Mouse (Mus musculus) kidney, adult 18-20 months (tissue): ENCODE results near the gene Pagr1b.

Source experiments
- DNase-seq: peaks from one replicate; pipeline ENCODE4 v3.0.0; 2021

Gene Pagr1b

DNA sequence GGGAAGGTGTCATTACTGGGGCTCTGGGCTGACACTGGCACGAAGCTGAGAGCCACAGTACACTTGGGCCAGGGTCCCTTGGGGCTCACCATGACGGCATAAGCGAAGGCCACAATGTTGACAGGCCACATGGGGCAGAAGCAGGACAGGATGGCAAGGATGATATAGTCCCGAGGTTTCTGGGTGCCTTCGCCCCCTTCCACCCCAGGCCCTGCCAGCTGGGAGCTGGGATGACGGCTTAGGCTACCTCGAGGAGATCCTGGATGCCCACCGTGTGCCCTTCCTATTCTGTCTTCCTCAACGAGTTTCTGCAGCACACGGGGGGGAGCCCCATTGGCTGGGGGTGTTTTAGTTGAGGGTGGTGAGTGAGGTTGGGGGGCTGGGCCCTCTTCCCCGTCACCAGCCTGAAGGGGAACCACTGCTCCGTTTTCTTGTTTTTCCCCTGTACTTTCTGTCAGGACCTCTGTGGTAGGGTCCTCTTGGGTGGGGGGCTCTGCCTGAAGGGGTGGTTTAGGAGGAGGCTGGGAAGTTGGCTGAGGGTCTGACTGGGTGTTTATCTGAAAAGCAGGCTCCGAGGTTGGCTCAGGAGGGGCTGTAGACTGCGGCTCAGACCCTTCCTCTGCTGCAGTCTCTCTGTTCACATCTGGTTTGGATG is 3.1 kb upstream of the Pagr1b start:
- no peak for DNase-seq

GRCm38 (mm10) chr7:127018416-127019305 is 2.4 kb upstream of the Pagr1b start:
- DNase-seq = no peak

GRCm38 (mm10) chr7:127017950-127018345 is 1.7 kb upstream of the Pagr1b start:
- DNase-seq = no peak

DNA sequence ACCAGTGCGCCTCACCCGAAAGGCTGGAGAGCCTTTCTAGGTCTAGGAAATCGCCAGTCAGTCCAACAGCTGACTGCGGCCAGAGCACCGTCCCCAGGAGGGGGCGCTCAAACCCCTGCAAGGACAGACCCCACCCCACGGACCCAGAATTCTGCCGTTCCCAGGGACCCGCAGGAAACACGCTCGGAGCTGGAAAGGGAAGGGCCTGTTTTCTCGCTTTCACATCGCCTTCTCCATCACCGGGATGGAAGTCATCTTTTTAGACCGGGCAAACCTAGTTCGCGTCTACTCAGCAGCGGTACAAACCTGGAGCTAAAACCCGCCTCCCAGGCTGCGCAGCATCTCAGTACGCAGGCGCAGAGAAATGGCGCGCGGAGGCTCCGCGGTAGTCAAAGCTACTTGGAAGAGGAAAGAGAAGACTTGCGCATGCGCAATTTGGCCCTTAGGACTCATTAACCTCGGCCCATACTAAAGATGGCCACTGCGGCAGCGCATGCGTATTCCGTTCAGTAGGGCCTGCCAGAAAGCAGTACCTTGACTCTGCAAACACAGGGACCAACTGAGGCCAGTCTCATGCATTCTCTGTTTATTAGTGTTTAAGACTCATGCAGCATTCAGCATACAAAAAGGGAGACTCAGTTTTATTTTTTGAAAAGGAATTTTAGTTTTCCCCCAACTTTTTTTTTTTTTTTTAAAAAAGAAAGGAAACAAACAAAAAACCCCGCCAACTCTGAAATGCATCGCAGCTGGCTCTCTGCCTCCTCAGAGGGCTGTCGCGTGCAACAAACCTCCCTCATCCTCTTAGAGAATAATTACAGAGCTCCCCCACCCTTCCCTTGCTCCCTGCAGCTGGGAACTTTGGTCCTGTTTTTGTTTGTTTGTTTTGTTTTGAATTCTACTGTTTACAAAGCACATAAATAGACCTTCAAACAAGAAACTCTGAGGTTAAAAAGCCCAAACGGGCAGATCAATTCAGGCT is 976 bp upstream of the Pagr1b start, which contains the start of gene Pagr1a:
Pagr1a (minus strand) TSS at position 382 of the 979 bp plus-strand sequence.
- peak; percentile 97 for DNase-seq

GRCm38 (mm10) chr7:127016486-127016938 is 228 bp upstream of the Pagr1b start:
- DNase-seq = no peak

- peak; percentile 67 for DNase-seq
These were observed 203 bp downstream of the Pagr1b start for GRCm38 (mm10) chr7:127016081-127016480.

- no peak for DNase-seq
These were observed 1.3 kb downstream of the Pagr1b start for GRCm38 (mm10) chr7:127014993-127015392.

- peak; percentile 86 for DNase-seq
These were observed 2.0 kb downstream of the Pagr1b start, which contains the start of gene Mvp for GRCm38 (mm10) chr7:127014320-127014719. TSS of gene Mvp (minus strand) at chr7:127014621.

DNA sequence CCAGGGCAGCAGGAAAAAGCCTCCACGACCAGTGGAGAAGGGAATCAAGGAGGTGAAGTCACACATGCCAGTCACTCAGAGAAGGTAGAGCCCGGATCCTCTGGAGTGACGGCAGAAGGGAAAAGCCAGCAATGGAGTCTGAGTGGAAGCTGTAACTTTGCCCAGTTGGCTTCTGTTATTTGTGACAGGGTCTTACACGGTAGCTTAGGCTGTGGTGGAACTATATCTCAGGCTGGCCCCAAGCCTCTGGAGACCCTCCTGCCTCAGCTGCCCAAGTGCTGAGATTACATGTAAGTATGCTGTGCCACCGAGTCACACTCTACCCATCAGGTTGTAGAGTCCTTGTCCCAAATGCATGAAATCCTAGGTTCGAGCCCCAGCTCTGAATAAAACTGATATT is 2.9 kb downstream of the Pagr1b start:
- no peak for DNase-seq

- DNase-seq = no peak
These were observed 3.4 kb downstream of the Pagr1b start for GRCm38 (mm10) chr7:127012845-127013244.

DNA sequence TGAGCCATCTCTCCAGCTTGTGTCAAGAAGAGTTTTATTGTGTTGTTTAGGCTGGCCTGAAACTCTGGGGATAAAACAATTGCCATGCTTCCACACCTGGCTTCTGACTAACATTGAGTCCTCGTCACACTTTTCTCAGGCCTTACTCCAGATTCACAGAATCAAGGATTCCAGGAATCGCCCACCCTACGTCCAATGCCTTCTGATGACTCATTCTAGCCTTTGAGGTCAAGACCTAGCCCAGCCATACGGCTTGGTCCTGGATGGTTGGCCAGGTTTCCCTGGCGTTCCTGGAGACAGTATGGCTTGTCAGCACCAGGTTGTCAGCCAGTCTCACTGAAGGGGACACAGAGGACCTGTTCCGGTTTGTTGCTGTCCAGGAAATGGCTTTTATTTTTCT is 3.9 kb downstream of the Pagr1b start:
- DNase-seq = no peak

DNA sequence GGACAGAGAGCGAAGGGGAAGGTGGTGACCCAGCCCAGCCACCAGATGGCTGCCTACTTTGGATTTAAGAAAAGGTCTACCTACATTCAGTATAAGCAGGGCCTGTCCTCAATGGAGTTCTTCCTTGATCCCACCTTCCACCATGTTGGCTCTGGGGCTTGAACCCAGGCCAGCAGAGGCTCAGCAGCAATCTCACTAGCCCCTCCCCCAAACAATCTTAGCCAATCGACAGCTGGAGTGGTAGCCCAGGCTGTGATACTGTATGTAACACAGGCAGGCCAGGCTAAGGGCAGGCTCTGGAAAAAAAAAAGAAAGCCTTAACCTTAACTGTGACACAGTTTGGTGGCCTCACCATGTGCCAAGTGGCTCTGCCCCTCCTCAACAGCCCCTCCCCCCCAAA is 4.6 kb downstream of the Pagr1b start:
- DNase-seq = no peak

DNA sequence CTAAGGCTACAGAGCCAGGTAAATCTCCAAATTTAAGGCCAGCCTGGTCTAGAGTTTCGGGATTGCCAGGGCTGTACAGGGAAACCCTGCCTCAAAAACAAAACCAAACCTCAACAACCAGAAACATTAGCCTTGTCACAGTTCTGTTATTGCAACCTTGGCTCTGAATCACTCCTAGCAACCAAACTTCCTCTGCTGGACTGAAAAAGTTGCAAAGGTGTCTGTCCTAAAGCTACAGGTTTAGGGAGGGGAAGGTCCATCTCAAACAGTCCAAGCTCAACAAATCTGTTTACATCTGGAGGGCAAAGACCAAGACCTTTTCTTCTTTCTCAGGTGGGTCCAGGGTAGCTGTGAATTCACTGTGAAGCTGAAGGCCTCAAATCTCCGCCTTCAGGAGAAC is 5.2 kb downstream of the Pagr1b start:
- no peak for DNase-seq

DNA sequence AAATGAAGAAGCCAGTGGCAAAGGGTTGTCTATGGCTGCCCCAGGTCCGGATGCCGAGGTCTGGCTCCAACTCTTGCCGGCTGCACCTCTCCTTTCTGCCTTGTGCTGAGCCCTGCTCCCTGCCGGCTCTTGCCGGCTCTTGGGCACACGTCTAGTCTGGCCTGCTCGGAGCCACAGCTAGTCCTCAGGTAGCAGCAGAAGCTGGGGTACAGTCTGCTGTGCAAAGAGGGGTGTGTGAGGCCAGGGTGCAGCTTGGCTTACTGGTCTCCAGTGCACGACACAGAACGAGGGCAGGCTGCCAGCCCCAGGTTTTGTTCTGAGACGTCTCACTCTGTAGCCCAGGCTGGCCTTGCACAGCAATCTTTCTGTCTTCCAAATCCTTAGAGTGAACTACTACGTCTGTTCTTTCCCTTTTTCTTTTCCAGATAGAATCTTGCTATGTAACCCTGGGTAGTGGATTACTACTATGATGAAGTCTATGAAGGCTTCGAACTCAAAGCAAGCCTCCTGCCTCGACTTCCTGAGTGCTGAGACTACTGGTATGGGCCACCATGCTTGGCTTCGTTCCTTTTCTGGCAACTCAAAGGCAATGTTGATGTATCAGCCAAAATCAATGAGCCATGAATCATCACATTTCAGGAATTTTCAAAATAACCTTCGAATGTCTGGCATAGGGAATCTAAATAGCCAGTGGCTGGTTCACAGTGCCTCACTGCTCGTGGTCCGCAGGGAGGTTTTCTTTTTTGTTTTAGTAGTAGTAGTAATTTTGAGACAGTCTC is 6.8 kb downstream of the Pagr1b start:
- no peak for DNase-seq

GRCm38 (mm10) chr7:127008239-127009019 is 7.9 kb downstream of the Pagr1b start:
- DNase-seq = peak; percentile 38

DNA sequence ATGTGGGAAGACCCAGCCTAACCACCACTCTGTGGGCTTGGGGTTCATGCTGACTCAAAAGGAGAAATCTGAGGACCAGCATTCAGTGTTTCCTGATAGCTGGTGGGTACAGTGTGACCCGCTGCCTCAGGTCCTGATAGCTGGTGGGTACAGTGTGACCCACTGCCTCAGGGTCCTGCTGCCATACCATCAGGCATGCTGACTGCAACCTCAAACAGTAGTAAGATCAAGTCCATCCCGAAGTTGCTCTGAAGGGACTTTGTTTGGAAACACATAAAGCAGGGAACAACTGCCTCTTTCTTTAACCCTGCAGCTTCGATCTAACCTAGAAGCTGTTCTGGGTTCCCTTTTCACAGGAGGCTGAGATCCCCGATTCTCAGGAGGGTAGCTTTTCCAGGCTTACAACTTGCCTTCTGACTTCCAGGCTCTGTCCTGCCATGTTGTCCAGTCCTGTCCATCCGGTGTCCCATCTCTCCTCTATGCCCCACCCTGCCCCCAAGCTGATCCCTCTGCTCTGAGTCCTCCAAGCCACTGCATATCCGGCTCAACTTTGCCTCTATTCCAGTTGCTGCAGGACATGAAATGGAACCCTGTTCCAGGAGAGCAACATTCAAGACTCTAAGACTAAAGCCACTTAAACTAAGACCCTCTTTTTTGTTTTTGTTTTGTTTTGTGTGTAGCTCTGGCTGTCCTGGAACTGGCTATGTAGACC is 8.8 kb downstream of the Pagr1b start:
- no peak for DNase-seq

- DNase-seq = no peak
These were observed 12.0 kb downstream of the Pagr1b start for GRCm38 (mm10) chr7:127004122-127004875.

GRCm38 (mm10) chr7:127003620-127004019 is 12.7 kb downstream of the Pagr1b start:
- DNase-seq = no peak

GRCm38 (mm10) chr7:126999568-126999967 is 16.7 kb downstream of the Pagr1b start:
- no peak for DNase-seq

- no peak for DNase-seq
These were observed 19.8 kb downstream of the Pagr1b start for GRCm38 (mm10) chr7:126996449-126996848.
